10 mouse cellular contexts compared by ENCODE assay signal in the genomic region with DNA sequence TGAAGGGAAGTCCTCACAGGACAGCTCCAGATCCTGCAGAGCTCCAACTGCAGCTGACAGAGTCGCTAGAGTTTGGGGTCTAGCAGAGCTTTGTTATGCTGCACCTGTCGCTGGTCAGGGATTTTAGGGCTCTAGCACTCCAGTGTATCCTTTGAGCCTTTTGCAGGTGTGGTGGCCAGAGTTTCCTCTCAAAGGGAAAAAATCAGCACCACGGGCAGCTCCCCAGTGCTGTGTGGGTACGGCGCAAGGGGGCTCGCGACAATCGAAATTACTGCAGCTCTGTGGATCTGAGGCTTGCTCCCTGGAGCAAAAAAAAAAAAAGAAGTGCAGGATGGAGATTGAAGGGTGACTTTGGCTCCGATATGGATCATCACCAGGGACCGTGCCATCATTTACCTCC. TPM values are rescaled to one million over a fixed set of nuclear protein-coding genes. Genes with fewer than 3 reads are reported as not detected.
DNase-seq lines count a peak whose midpoint lies in the region; ATAC-seq and TF ChIP-seq lines count a peak whose summit lies in the region.
"Had no signal": no experiment of that assay in that cellular context is flagged by ENCODE, and none has a peak within 500 bp of the region (broad histone marks: within the 10 kb centered on the region; RNA-seq: fewer than 3 reads in every experiment).

No protein-coding gene starts in this region.

- under 1% methylated on average over 10 of the region's 10 CpGs for WGBS in heart, postnatal 0 days
- WGBS in heart, embryonic 12.5 days, result under 1% methylated on average over 10 of the region's 10 CpGs
- whole genome bisulfite sequencing in forebrain, embryonic 16.5 days, result 2% methylated on average over 10 of the region's 10 CpGs
- 1% methylated on average over 10 of the region's 10 CpGs for WGBS in liver, postnatal 0 days (ENCODE audit: insufficient replicate concordance)

- no peak for TF ChIP-seq EP300 in heart, postnatal 0 days (IDR thresholded peaks at IDR 0.05; ENCODE audit: low read depth)
- TF ChIP-seq EP300 in liver, postnatal 0 days (IDR thresholded peaks at IDR 0.05; ENCODE audit: low read depth), result no peak

- peaks cover 41% of the 10 kb centered on the region for H3K27me3 ChIP-seq in heart, postnatal 0 days (ENCODE audit: control insufficient read depth, insufficient read depth, low read length)
- peaks cover 52% of the 10 kb centered on the region for H3K27me3 ChIP-seq in heart, embryonic 12.5 days (replicated peaks)
- peaks cover 47% of the 10 kb centered on the region for H3K27me3 ChIP-seq in forebrain, embryonic 16.5 days (replicated peaks; ENCODE audit: control insufficient read depth, insufficient read depth, low read length)
- peaks cover 31% of the 10 kb centered on the region for H3K27me3 ChIP-seq in liver, postnatal 0 days (ENCODE audit: insufficient read depth, low read length)

- no peak overlapping the region for H3K4me3 ChIP-seq in heart, postnatal 0 days (ENCODE audit: low read depth, low read length)
- H3K4me3 ChIP-seq in heart, embryonic 12.5 days, result no peak overlapping the region
- H3K4me3 ChIP-seq in forebrain, embryonic 16.5 days (replicated peaks; ENCODE audit: low read length), result peak overlapping the region; percentile 15
- no peak overlapping the region for H3K4me3 ChIP-seq in liver, postnatal 0 days (ENCODE audit: low read depth, low read length)
- H3K4me3 ChIP-seq: megakaryocyte, embryonic 14.5 days had no signal

- H3K4me2 ChIP-seq in heart, postnatal 0 days (ENCODE audit: low read depth, low read length), result no peak overlapping the region
- H3K4me2 ChIP-seq in heart, embryonic 12.5 days, result no peak overlapping the region
- H3K4me2 ChIP-seq in forebrain, embryonic 16.5 days (ENCODE audit: low read length), result peak overlapping the region; percentile 32
- H3K4me2 ChIP-seq in liver, postnatal 0 days (ENCODE audit: low read depth, low read length), result no peak overlapping the region

- no peaks in the 10 kb centered on the region; the same call in 1 of the 2 replicates for H3K4me1 ChIP-seq in heart, postnatal 0 days (ENCODE audit: control insufficient read depth, insufficient read depth)
- peaks cover 12% of the 10 kb centered on the region for H3K4me1 ChIP-seq in heart, embryonic 12.5 days (replicated peaks)
- peaks cover 29% of the 10 kb centered on the region for H3K4me1 ChIP-seq in forebrain, embryonic 16.5 days (replicated peaks; ENCODE audit: control insufficient read depth, insufficient read depth, low read length)
- peaks cover 4% of the 10 kb centered on the region; the same call in 1 of the 2 replicates for H3K4me1 ChIP-seq in liver, postnatal 0 days (ENCODE audit: insufficient read depth)

- peak; percentile 43 for DNase-seq in heart, postnatal 0 days (ENCODE audit: low spot score)
- DNase-seq in adrenal gland, adult 18-20 months (ENCODE audit: low spot score in 2 of 2), result peak; percentile 36 to 38
- peak; percentile 50 for DNase-seq in liver, postnatal 0 days
- peak; percentile 56 for DNase-seq in ovary, postnatal 14 days (ENCODE audit: low spot score)
- no peak for DNase-seq in layer of hippocampus, postnatal 36 days
- DNase-seq in frontal cortex, postnatal 36 days (ENCODE audit: low spot score in 2 of 2), result no peak

- H3K36me3 ChIP-seq in heart, postnatal 0 days (replicated peaks; ENCODE audit: control insufficient read depth, insufficient read depth, low read length), result no peaks in the 10 kb centered on the region
- H3K36me3 ChIP-seq in heart, embryonic 12.5 days, result no peaks in the 10 kb centered on the region
- no peaks in the 10 kb centered on the region for H3K36me3 ChIP-seq in forebrain, embryonic 16.5 days (ENCODE audit: control insufficient read depth, insufficient read depth)
- no peaks in the 10 kb centered on the region for H3K36me3 ChIP-seq in liver, postnatal 0 days (replicated peaks; ENCODE audit: insufficient read depth, low read length)

- H3K9ac ChIP-seq in heart, postnatal 0 days (replicated peaks; ENCODE audit: low read depth, low read length), result no peak overlapping the region
- H3K9ac ChIP-seq in heart, embryonic 12.5 days, result no peak overlapping the region
- no peak overlapping the region for H3K9ac ChIP-seq in forebrain, embryonic 16.5 days (replicated peaks; ENCODE audit: low read depth, low read length)
- H3K9ac ChIP-seq in liver, postnatal 0 days (replicated peaks), result no peak overlapping the region

- no peak for ATAC-seq in heart, postnatal 0 days (ENCODE audit: insufficient read depth, low read depth)
- ATAC-seq in heart, embryonic 12.5 days (ENCODE audit: insufficient number of reproducible peaks, low FRiP score), result no peak
- no peak for ATAC-seq in forebrain, embryonic 16.5 days
- no peak for ATAC-seq in liver, postnatal 0 days

- TF ChIP-seq CTCF in heart, postnatal 0 days (IDR thresholded peaks at IDR 0.05; ENCODE audit: low read depth), result no peak
- TF ChIP-seq CTCF in liver, postnatal 0 days (IDR thresholded peaks at IDR 0.05; ENCODE audit: low read depth), result no peak

- no peak overlapping the region for H3K27ac ChIP-seq in heart, postnatal 0 days (ENCODE audit: low read depth)
- no peak overlapping the region for H3K27ac ChIP-seq in heart, embryonic 12.5 days (ENCODE audit: poor library complexity, severe bottlenecking)
- no peak overlapping the region for H3K27ac ChIP-seq in forebrain, embryonic 16.5 days (ENCODE audit: low read length)
- H3K27ac ChIP-seq in liver, postnatal 0 days (ENCODE audit: low read depth), result no peak overlapping the region

- H3K9me3 ChIP-seq in heart, postnatal 0 days (replicated peaks; ENCODE audit: control insufficient read depth, low read length), result no peaks in the 10 kb centered on the region
- H3K9me3 ChIP-seq in heart, embryonic 12.5 days (replicated peaks), result no peaks in the 10 kb centered on the region
- H3K9me3 ChIP-seq in forebrain, embryonic 16.5 days (ENCODE audit: control insufficient read depth, low read length), result no peaks in the 10 kb centered on the region
- no peaks in the 10 kb centered on the region for H3K9me3 ChIP-seq in liver, postnatal 0 days (ENCODE audit: low read length)

RNA-seq across cellular contexts. Expression of gene Prlhr, which starts 0.7 kb away (rescaled TPM):
- not detected in 2 replicates for total RNA-seq in heart, postnatal 0 days (2014; rRNA removed; ENCODE audit: low replicate concordance)
- polyA plus RNA-seq in heart, postnatal 0 days (2015; fragmentation: Nextera tagmentation; extraction: Ambion mirVana), result not detected in 2 replicates
- polyA plus RNA-seq in heart, embryonic 12.5 days (2016; fragmentation: Nextera tagmentation; extraction: Ambion mirVana), result not detected in 2 replicates
- total RNA-seq in adrenal gland, adult 18-20 months (2021), result under 1 TPM; 0.80 to 0.96 TPM
- polyA plus RNA-seq in forebrain, embryonic 16.5 days (2015; fragmentation: Nextera tagmentation; extraction: Ambion mirVana), result 0.22 TPM in 1 of 2 replicates, not detected in the other
- polyA plus RNA-seq in liver, postnatal 0 days (2015; fragmentation: Nextera tagmentation; extraction: Ambion mirVana), result not detected in 2 replicates
- not detected for total RNA-seq in layer of hippocampus, postnatal 36 days (2021)
- polyA plus RNA-seq: gonadal fat pad, adult 2 months had no signal

Comparison
In these comparisons a context has a peak if more than half of its experiments do, and no peak if none do; other contexts are left out.
1. DNase-seq: peak in heart, postnatal 0 days (single experiment), adrenal gland, adult 18-20 months (2 of 2), liver, postnatal 0 days (single experiment) and ovary, postnatal 14 days (single experiment); none in layer of hippocampus, postnatal 36 days (0 of 2) and frontal cortex, postnatal 36 days (0 of 2).